Mouse (Mus musculus) midbrain, embryonic 11.5 days (tissue): Measurements from ENCODE around the gene Srsf3. TPM values are rescaled to one million over a fixed set of nuclear protein-coding genes. Genes with fewer than 3 reads are reported as not detected.

Source experiments
- ATAC-seq: fragments of 200-750 bp; cut with Nextera tagmentation; 2 replicates; pipeline ENCODE4 v1.8.0; 2017; ENCODE audit warnings: moderate TSS enrichment, moderate library complexity; ENCODE audit not compliant: low FRiP score
- DNase-seq: peaks from one replicate; pipeline ENCODE4 v3.0.0; 2015; ENCODE audit warnings: low spot score; ENCODE audit errors: missing footprints
- H3K27ac ChIP-seq: fragments of 300-500 bp; sonication (generic); 2 replicates; pipeline ENCODE4 v1.5.1; 2014; ENCODE audit warnings: low read depth, low read length
- H3K27me3 ChIP-seq: fragments of 300-500 bp; sonication (generic); 2 replicates; pipeline ENCODE4 v1.6.1; 2014; ENCODE audit warnings: mild to moderate bottlenecking, low read length, moderate library complexity, mixed read lengths; ENCODE audit not compliant: control insufficient read depth, insufficient read depth
- H3K36me3 ChIP-seq: fragments of 300-500 bp; sonication (generic); 2 replicates; pipeline ENCODE4 v1.6.1; 2014; ENCODE audit warnings: mild to moderate bottlenecking, low read length, moderate library complexity, mixed read lengths; ENCODE audit not compliant: control insufficient read depth, insufficient read depth
- H3K4me1 ChIP-seq: fragments of 300-500 bp; sonication (generic); 2 replicates; pipeline ENCODE4 v1.6.1; 2014; ENCODE audit warnings: low read length; ENCODE audit not compliant: control insufficient read depth, insufficient read depth
- H3K4me2 ChIP-seq: fragments of 300-500 bp; sonication (generic); 2 replicates; pipeline ENCODE4 v1.6.1; 2014; ENCODE audit warnings: mild to moderate bottlenecking, moderate library complexity
- H3K4me3 ChIP-seq: fragments of 300-500 bp; sonication (generic); 2 replicates; pipeline ENCODE4 v1.5.1; 2014; ENCODE audit warnings: low read depth, low read length
- H3K9ac ChIP-seq: fragments of 300-500 bp; sonication (generic); 2 replicates; pipeline ENCODE4 v1.6.1; 2014; ENCODE audit warnings: low read length
- H3K9me3 ChIP-seq: fragments of 300-500 bp; sonication (generic); 2 replicates; pipeline ENCODE4 v1.6.1; 2016; ENCODE audit warnings: low read length; ENCODE audit not compliant: control insufficient read depth
- WGBS: fragments of 180-500 bp; shearing (Covaris S2); extraction: QIAGEN DNeasy Blood & Tissue Kit; methylation state at CpG from one replicate; pipeline ENCODE4 v1.1.7; 2014; 5-methylcytosine and 5-hydroxymethylcytosine counted together
- polyA plus RNA-seq: library from polyadenylated mRNA; unstranded; fragments of >200 nt; fragmentation: Nextera tagmentation; extraction: Ambion mirVana; gene quantifications from 2 replicates; pipeline ENCODE4 v1.2.1, GENCODE M21; 2014

Srsf3 gene
- polyA plus RNA-seq, 1 experiment from 2014 or later = 899 TPM

GRCm38 (mm10) chr17:29047697-29048514, 15.5 kb downstream of the Srsf3 start:
- ATAC-seq (no peak), DNase-seq (no peak)
- 67% methylated on average over 3 of the region's 3 CpGs for WGBS
- no peaks in the 10 kb centered on the region for H3K4me1 ChIP-seq
- H3K36me3 ChIP-seq = peaks cover 20% of the 10 kb centered on the region
- H3K27me3 ChIP-seq = no peaks in the 10 kb centered on the region
- H3K27ac ChIP-seq = no peak overlapping the region
- no peak overlapping the region for H3K4me3 ChIP-seq
- H3K9ac ChIP-seq = no peak overlapping the region
- no peak overlapping the region for H3K4me2 ChIP-seq
- H3K9me3 ChIP-seq = no peaks in the 10 kb centered on the region

GRCm38 (mm10) chr17:29048748-29049507, 16.5 kb downstream of the Srsf3 start:
- ATAC-seq = peak; percentile 49; the same call in 1 of the 2 replicates
- H3K27ac ChIP-seq = no peak overlapping the region
- no peak overlapping the region for H3K4me3 ChIP-seq
- no peaks in the 10 kb centered on the region for H3K9me3 ChIP-seq
- H3K27me3 ChIP-seq = no peaks in the 10 kb centered on the region
- 27% methylated on average over 13 of the region's 13 CpGs for WGBS
- peak; percentile 98 for DNase-seq
- H3K9ac ChIP-seq = no peak overlapping the region
- peaks cover 14% of the 10 kb centered on the region for H3K36me3 ChIP-seq
- no peak overlapping the region for H3K4me2 ChIP-seq
- no peaks in the 10 kb centered on the region for H3K4me1 ChIP-seq

DNA sequence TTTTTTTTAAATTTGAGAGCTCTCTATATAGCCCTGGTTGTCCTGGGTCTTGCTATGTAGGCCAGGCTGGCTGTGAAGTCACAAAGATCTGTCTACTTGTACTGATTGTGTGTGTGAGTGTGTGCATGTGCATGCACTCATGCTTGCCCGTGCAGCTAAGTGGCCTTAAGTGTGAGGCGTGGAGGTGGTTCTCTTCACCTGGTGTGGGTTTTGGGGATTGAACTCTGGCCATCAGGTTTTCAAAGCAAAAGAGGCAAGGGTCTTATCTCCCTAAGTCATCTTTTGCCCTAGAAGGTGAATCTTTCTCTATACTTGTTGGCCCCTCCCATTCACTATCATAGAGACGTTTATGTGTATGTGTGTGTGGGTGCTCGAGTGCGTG, 17.1 kb downstream of the Srsf3 start:
- no peak for DNase-seq
- Histone ChIP-seq H3K27me3 (no peaks in the 10 kb centered on the region), H3K4me1 (no peaks in the 10 kb centered on the region), H3K36me3 (peaks cover 11% of the 10 kb centered on the region), H3K9me3 (no peaks in the 10 kb centered on the region), H3K9ac (no peak overlapping the region), H3K4me2 (no peak overlapping the region), H3K4me3 (no peak overlapping the region), H3K27ac (no peak overlapping the region)
- no peak for ATAC-seq
- 83% methylated on average over 5 of the region's 5 CpGs for WGBS

- Histone ChIP-seq H3K9ac (no peak overlapping the region), H3K4me2 (no peak overlapping the region), H3K27ac (no peak overlapping the region), H3K36me3 (peaks cover 10% of the 10 kb centered on the region), H3K4me3 (no peak overlapping the region), H3K27me3 (no peaks in the 10 kb centered on the region), H3K4me1 (no peaks in the 10 kb centered on the region), H3K9me3 (no peaks in the 10 kb centered on the region)
- no peak for ATAC-seq
- DNase-seq = no peak
- 91% methylated on average over 7 of the region's 7 CpGs for WGBS
Measured at GRCm38 (mm10) chr17:29049923-29050322, 17.5 kb downstream of the Srsf3 start.

DNA sequence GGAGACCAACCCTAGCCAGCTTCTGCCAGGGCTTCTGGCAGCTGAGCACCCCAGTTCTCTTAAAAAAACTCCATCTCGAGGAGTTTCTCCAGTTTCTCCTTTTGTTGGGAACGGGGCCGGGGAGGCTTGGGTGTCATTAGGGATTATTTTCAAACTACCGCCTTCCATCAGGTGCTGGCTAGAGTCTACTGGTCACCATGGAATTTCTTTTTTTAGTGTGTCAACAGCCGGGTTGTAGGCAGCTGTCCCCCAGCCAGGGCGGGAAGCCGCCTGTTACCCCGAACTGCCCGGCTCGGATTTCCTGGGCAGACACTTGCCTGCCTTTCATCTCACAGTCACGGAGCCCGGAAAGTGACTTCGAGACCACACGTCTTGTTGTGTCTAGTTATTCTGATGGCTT, 18.4 kb downstream of the Srsf3 start:
- Histone ChIP-seq H3K4me1 (no peaks in the 10 kb centered on the region), H3K36me3 (peaks cover 6% of the 10 kb centered on the region; the same call in 1 of the 2 replicates), H3K4me2 (no peak overlapping the region), H3K27me3 (no peaks in the 10 kb centered on the region), H3K9ac (no peak overlapping the region), H3K4me3 (no peak overlapping the region), H3K27ac (no peak overlapping the region), H3K9me3 (no peaks in the 10 kb centered on the region)
- DNase-seq (no peak), ATAC-seq (no peak)
- WGBS = 60% methylated on average over 14 of the region's 14 CpGs

GRCm38 (mm10) chr17:29053067-29053466, 20.6 kb downstream of the Srsf3 start:
- Histone ChIP-seq H3K27ac (no peak overlapping the region), H3K9ac (no peak overlapping the region), H3K4me3 (no peak overlapping the region), H3K4me2 (no peak overlapping the region), H3K9me3 (no peaks in the 10 kb centered on the region), H3K27me3 (no peaks in the 10 kb centered on the region), H3K4me1 (peaks cover 5% of the 10 kb centered on the region), H3K36me3 (no peaks in the 10 kb centered on the region)
- 88% methylated on average over 6 of the region's 6 CpGs for WGBS
- ATAC-seq = no peak
- no peak for DNase-seq

DNA sequence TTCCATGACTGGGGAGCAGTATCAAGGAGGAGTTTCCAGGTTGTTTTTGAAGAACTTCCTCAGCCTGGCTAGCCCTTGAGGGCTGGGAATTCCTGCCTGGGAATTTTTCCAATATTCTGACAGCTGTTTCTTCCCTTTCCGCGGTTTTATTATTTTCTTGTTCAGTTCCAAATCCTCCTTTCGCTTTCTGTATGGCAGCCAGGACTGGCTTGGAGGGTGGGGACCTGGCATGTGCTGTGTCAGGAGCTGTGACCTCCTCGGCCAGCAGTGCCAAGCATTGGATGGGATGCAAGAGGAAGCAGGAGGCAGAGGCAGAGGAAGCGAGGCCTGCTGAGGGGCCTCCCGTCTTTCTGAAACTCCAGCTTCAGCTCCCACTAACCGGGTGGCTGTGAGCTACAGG, 21.4 kb downstream of the Srsf3 start:
- no peaks in the 10 kb centered on the region for H3K9me3 ChIP-seq
- H3K4me3 ChIP-seq = no peak overlapping the region
- peaks cover 5% of the 10 kb centered on the region for H3K4me1 ChIP-seq
- DNase-seq (no peak), ATAC-seq (no peak)
- no peaks in the 10 kb centered on the region for H3K36me3 ChIP-seq
- no peak overlapping the region for H3K4me2 ChIP-seq
- no peak overlapping the region for H3K27ac ChIP-seq
- no peak overlapping the region for H3K9ac ChIP-seq
- 80% methylated on average over 7 of the region's 7 CpGs for WGBS
- H3K27me3 ChIP-seq = no peaks in the 10 kb centered on the region

GRCm38 (mm10) chr17:29054429-29054828, 22.0 kb downstream of the Srsf3 start:
- Histone ChIP-seq H3K36me3 (no peaks in the 10 kb centered on the region), H3K4me3 (no peak overlapping the region), H3K9me3 (no peaks in the 10 kb centered on the region), H3K4me1 (peaks cover 5% of the 10 kb centered on the region), H3K4me2 (no peak overlapping the region), H3K27ac (no peak overlapping the region), H3K9ac (no peak overlapping the region), H3K27me3 (no peaks in the 10 kb centered on the region)
- ATAC-seq = no peak
- DNase-seq = no peak
- WGBS = 82% methylated on average over 6 of the region's 6 CpGs

DNA sequence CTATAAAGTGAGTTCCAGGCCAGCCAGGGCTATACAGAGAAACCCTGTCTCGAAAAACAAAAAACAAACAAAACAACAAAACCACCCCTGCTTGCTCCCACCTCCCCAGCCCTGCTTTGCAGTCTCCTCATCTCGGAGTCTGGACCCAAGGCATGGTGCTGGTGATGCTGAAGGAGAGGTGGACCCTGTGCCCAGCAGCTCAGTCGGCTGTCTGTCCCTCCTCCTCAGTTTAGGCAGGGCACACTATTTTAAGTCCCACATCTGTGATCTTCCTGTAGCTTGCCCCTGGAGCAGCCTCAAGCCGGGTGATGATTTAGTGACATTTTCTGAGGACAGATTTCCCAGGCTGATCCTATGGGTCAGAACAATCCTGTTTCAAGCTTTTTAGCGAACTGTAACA, 23.2 kb downstream of the Srsf3 start:
- no peak for DNase-seq
- Histone ChIP-seq H3K36me3 (no peaks in the 10 kb centered on the region), H3K4me3 (no peak overlapping the region), H3K9me3 (no peaks in the 10 kb centered on the region), H3K27ac (no peak overlapping the region), H3K27me3 (no peaks in the 10 kb centered on the region), H3K9ac (no peak overlapping the region), H3K4me2 (no peak overlapping the region), H3K4me1 (peaks cover 5% of the 10 kb centered on the region)
- 70% methylated on average over 5 of the region's 5 CpGs for WGBS
- ATAC-seq = no peak
